Mouse (Mus musculus): ENCODE data around the gene Unc5b.

Gene Unc5b

DNA sequence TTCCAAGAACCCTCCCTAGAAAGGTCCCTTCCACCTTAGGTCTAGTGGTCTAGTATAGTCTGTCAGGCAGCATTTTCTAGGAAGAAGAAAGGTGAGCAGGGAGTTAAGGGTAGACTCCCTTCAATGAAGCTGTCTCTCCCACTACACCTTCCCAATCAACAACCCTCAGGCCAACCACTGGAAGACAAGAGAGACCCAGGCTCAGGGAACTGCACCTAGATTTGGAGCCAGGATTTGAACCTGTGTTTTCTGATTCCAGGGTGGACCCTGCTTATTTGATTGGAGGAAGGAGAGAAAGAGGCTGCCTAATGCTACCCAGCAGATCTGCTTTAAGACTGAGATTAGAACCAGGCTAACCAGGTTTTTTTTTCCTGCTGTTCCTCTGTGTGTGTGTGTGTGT is 10.1 kb downstream of the Unc5b start:
- no peak for DNase-seq (ENCODE audit: low spot score)

DNA sequence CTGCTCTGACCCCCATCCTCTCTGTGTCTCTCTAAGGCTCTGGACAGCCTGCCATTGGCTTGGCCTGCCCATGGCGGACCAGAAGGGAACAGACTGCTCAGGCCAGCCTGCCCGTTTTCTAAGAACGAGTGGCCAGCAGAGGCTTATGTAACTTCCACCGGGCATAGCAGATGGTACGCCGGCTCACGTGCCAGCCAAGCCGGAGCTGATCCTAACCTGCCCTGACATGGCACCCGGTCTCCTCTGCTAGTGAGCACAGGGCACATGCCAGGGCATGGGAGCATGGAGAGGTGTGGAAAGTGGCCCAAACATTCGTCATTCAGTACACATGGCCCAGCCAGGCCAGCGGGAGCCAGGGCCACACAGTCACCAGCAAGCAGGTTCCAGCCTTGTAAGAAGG is 10.8 kb downstream of the Unc5b start:
- no peak for DNase-seq (ENCODE audit: low spot score)

DNA sequence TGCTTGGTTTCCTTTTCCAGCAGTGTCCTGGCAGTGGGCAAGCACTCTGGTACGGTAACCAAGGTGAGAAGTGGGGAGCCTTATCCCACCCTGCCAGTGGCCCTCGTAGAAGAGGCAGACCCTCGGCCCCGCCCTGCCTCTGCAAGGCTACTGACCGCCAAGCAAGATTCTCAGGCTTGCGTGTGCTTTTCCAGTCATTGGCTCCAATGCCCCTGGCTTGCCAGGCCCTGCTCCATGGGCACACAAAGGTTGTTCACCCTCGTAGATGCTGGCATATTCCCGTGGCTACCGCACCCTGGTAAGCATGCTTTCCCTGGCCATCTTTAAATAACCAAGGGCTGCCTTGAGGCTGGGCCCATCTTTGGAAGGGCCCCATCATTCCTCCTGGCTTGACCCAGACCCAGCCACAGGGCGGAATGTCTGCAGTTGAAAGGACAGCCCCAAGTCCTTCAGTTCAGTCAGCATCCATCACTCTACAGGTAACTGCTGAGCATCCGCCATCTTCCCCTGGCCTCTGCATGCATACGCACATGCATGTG is 11.7 kb downstream of the Unc5b start:
- DNase-seq (ENCODE audit: low spot score), result no peak

DNA sequence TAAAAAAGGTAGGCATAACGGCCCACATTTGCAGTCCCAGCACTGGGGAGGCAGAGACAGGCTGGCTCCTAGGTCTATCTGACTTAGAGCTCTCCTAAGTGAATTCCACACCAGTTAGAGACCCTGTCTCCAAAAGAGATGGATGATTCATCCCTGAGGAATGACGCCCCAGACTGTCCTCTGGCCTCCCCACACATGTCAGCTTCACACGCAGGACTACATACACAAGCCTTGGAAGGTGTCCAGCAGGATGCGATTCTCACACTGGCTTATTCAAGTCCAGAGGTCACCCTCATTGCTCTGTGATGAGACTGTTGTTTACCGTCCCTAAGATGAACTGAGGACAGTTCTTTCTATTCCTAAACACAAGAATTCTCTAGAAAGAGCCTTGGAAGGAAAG is 12.2 kb downstream of the Unc5b start:
- DNase-seq (ENCODE audit: low spot score), result no peak

DNA sequence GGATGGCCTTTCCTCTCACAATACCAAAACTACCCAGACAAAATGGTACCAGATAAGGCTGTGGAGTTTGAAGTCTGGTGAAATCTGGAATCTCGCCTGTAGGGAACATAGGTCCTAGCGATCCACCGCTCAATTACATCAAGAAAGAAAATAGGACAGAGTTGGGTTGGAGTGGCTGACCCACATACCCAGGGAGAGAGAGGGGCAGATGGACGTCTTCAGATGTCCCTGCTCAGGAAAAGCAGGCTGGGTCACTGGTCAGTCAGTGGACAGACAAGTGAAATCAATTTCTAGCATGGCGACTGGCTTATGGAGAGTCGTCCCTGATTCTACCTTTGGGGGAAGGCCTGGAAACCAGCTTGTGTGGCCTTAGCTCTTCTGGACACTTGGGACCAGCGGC is 12.7 kb downstream of the Unc5b start:
- DNase-seq (ENCODE audit: low spot score), result no peak

DNA sequence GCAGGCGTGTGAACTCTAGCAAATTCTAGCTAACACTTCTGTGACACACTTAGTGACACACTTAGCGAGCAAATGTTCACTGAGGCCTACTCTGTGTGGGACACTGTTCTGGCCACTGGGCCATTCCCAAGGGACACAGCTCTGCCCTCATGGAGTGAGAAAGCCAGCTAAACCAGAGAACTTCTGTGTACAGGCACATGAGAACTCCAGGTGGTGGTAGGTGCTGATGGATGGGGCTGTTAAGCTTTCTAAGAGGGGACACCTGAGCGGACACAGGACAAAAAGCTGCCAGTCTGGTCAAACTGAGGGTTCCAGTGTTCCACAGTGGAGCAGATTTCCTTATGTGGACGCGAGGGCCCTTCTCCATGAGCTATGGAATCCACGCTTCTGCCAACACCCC is 13.5 kb downstream of the Unc5b start:
- DNase-seq (ENCODE audit: low spot score), result no peak

DNA sequence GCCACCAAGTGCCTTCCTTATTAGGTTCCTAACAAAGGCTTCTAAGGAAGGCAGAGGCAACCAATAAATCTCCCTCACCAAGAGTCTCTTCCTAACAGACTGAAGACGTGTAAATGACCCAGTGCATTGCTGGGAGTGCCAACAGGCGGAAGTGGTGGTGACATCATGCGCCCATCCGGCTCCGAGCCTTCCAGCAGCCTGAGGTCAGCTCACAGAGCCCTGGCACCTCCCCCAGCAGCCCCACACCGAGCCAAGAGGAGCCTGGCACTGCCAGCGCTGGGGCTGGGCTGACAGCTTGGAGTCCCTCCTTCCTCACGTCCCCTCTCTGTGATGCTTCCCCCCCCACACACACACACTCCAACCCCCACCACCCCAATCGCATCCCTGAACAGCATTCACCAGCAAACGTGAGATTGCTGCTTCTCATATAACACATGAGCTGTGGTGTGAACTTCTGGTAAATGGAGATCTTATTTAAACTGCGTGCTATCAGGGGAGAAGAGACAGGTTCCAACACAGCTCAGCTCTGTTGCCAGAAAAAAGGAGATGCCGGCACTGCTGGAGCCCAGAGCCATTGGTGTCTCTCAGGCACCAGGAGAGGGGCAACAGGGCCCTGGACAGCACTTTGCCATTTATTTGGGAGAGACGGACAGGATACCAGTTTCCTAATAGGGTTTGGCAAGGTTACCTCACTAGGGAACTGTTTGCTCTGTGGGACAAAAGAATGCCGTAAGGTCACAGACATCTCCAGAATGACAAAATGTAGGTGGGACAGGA is 14.3 kb downstream of the Unc5b start:
- DNase-seq (ENCODE audit: low spot score), result no peak

DNA sequence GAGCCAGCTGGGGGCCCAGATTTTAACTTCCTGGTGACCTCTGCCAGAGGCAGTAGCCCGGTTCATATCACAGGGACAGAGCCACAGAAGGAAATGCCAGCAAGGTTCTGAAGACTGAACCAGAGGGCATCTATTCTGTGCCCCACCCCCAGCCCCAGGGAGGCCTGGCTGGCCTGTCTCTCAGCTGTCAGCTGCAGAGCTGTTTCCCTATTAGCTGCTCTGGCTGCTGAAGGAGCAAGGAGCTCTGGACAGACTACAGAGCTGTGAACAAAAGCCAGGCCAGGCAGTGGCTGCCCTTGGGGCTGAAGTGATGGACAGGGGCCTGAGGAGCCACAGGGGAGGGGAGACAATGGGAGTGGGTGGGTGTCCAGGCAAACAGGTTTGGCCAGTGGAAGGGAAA is 15.5 kb downstream of the Unc5b start:
- peak; percentile 54 for DNase-seq (ENCODE audit: low spot score)

DNA sequence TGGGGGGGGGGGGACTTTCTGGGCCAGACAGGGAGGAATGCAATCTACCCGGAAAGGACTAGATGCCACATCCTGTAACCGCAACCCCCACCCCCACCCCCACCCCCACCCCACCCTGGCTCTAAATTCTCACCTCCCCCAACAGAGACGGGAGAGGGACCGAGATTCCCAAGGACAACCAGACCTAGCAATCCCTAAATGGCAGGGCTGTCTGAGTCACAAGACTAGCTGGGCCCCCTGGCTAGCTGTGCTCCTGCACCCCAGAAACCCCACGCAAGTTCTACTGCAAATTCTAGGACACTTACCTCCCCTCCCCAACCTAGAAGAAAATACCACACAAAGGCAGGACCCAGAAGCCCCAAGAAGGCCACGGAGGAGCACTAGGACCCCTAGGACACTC is 16.3 kb downstream of the Unc5b start:
- DNase-seq (ENCODE audit: low spot score), result no peak

DNA sequence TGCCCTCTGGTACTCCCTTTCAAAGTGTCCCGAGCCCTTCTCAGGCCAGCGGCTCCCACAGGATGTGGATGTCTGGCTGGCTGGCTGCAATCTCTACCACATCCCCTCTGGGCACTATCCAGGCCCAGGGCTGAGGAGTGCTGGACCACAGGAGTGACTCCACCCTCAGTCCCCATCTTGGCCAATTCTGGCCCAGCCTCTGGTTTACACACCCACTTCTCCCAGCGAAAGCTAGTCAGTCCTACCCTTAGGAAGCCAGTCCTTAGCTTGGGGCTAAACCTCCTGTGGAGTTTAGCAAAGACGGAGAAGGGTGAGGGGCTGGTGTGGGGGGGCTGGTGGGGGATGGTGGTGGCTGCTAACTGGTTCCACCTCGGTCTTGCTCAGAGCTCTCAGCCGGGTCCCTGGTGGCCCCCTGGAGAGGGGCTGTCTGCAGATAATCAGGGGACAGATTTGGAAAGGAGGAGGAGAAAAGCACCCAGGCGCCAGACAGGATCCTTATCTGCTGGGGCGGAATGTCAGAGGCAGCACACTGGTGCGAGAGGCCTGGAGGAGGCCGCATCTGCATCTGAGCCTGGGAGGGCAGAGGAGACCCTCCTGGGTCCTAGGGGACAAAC is 16.8 kb downstream of the Unc5b start:
- no peak for DNase-seq (ENCODE audit: low spot score)

DNA sequence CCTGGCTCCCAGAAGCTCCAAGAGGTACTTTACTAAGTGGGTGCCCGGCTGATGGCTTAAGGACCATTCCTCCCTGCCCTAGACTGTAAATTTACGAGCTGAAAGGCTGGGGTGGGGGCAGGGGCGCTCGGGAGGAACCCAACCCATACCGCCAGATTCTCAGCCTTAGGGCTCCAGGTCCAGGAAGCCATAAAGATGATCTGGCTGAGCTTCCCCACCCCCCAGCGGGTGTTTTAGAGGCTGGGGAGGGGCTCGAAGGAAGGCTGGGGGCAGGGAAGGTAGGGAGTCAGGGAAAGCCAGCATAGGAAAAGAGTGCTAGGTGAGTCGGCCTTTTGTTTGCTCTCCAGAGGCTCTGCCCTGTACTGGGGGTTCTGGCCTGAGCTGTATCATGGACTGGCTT is 17.8 kb downstream of the Unc5b start:
- DNase-seq (ENCODE audit: low spot score), result no peak

DNA sequence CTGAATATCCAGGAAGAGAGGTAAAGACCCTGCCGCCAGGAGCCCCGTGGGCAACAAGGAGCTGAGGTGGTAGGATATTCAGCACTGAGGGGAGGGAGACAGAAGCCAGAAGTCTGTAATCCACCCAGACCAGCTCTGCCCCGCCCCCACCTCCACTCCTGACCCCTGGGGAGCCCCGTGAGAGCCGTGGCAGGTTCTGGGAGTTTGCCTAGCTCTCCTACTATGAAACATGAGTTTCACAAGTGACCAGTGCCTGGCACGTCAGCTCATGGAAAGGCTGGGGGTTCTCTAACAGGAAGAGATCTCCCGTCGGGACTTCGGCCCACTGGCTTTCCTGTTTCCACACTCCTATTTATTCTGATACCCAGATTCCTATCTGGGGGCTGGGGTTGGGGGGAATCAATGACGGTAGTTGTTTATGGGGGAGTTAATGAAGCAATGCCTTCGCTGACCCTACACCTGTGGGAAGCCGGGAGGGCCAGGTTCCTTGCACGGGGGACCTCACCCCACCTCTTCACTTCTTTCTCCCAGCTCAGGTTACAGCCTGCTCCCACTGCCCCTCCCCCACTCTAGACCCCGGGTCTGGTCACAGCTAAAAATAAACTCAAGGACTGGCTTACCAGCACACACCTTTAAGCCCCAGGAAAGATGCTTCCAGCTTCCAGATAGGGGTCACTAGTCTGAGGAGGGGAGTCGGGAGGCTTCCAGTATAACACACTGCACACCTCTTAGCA is 19.4 kb downstream of the Unc5b start:
- DNase-seq (ENCODE audit: low spot score), result no peak

DNA sequence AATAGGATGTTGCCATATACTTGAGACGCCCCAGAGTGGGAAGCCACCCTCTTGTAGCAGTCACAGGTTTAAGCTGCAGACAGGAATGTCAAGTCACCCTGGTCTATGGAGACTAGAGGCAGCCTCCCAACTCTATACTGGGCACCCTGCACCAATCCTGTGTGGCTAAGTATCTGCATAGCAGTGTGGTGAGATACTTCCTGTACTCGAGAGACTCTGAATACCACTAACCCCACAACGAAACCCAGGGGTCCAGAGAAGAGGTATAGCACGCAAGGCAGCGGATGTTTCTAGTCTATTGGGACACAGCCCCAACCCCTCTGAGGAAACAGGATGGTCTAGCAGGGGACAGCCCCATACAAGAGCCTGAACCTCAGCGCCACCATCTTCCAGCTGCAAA is 22.9 kb downstream of the Unc5b start:
- no peak for DNase-seq (ENCODE audit: low spot score)

DNA sequence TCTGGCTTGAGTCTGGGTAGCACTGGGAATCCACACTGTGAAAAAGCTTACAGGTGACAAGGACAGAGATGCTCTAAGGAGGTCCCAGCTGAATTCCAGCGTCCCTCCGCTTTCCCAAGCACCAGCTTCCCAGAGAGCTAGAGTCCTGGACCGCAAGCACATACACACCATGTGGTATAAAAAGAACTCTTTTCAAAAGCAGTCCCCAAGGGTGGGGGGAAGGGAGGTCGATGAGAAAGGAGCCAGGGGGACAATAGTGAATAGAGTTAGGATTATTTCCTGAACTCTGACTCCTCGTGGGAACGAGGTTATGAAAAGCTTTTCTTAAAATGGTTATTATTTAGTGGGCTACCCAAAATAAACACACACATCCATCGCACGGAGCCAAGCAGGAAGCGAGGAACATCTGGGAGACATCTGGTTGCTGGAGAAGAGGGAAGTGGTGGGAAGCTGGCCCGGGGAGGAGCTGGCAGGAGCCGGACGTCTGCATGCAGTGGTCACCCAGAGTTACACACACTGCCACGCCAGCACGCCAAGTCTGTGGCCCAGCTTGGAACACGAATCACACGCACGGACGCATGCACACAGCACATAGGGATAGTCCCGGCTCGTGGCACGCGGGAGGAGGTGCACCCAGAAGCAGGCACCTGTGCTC is 23.7 kb downstream of the Unc5b start:
- DNase-seq (ENCODE audit: low spot score), result no peak

DNA sequence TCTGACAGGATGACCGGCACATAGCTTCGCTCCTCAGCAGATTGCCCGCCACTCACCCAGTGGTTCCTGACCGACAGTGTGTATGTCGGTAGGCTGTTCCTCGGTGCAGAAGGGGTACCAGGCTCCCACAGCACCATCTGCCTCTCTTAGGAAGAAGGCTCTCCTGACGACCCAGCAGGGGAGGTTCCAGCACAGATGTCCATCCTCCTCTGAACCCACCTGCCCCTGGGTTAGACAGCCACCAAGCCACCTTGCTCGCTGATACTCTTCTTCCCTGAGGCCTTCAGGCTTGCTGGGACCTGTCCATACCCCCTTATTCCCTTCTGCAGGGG is 25.2 kb downstream of the Unc5b start:
- DNase-seq (ENCODE audit: low spot score), result no peak

DNA sequence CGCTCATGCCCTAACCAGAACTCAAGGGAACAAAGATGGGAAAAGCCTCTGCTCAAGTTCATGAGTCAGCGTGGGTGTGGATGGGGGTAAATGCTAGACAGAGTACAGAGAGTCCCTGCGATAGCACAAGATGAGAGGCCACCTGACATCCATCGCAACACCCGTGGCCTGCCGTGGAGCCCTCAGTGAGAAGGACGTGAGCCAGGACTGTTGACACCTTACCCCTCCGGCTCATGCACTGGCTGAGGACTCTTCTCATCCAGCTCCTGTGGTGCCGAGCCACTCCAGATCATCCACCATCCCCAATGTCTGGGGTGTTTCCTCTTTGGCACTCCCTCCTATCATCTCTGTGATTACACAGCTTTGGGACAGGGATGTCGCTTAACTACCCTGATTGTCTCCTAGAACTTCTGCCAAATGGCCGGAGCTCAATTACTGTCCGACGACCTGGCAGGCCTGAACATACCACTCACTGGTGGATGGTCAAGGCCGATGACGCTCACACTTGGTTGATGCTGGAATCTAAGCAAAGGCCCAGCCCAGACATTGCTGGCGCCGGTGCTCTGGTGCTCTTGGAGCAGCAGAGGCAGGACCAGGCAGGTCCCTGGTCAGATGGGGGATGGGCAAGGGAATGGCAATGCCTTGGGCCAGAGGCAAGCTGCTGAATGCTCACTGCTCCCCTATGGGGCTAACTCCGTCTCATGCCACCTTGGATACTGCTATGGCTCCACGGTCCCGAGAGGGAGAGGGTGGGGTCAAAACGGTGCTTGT is 25.8 kb downstream of the Unc5b start:
- no peak for DNase-seq (ENCODE audit: low spot score)

DNA sequence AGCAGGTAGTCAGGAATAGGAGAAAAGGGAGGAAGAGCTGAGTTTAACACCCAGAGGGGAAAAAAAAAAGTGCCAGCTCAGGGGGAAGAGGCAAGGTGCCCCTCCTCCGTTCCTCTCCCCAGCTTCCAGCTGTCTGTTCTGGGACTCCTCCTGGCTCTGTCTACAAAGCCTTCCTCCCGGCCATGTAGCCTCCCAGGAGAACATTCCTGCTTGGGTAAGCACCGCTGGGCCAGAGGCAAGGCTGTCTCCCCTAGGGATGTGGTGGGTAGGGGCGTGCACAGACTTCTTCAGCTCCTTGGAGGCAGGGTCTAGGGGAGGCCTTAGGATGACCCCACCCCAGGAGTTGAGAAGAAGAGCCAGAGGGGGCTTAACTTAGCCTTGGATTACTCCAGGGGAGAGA is 26.5 kb downstream of the Unc5b start:
- no peak for DNase-seq (ENCODE audit: low spot score)

DNA sequence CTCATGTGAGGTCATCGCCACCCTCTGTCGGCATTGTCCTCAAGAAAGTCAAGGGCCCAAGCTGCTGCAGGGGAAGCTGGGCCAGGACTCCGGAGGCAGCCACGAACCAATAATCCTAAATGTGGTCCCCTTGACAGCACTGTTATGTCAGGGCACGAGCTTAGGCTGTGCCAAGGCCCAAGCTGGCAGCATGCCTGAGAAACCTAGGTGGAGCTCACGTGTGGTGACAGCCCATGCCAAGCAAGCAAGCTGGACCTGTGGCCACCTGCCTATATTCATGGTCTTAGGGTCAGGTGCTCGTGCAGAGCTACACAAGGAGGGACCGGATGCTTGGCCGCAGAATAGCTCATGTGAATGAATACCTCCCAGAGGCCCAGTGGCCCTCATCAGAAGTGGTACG is 27.4 kb downstream of the Unc5b start:
- DNase-seq (ENCODE audit: low spot score), result no peak

DNA sequence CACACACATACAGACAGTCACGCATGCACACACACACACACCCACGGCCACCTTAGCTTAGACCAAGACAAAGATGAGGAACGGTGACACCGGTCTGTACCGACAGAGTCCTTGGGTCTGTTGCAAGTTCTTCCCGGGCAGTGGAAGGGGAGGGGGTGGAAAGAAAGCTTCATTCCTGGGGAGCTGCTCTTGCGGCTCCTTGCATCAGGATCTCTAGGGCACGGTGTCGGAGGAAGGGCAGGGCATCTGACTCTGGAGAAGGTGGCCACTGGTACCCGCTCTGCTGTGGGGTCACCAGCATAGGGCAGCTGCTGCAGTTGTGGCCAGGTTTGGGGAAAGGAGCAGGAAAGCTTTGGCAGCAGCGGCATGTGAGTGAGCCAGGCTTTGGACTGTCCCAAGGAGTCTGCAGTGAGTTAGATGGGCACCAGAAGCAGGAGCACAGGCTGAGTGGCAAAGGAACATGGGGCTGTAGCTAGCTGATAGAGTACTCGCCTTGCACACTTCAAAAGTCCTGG is 29.4 kb downstream of the Unc5b start:
- DNase-seq (ENCODE audit: low spot score), result no peak

DNA sequence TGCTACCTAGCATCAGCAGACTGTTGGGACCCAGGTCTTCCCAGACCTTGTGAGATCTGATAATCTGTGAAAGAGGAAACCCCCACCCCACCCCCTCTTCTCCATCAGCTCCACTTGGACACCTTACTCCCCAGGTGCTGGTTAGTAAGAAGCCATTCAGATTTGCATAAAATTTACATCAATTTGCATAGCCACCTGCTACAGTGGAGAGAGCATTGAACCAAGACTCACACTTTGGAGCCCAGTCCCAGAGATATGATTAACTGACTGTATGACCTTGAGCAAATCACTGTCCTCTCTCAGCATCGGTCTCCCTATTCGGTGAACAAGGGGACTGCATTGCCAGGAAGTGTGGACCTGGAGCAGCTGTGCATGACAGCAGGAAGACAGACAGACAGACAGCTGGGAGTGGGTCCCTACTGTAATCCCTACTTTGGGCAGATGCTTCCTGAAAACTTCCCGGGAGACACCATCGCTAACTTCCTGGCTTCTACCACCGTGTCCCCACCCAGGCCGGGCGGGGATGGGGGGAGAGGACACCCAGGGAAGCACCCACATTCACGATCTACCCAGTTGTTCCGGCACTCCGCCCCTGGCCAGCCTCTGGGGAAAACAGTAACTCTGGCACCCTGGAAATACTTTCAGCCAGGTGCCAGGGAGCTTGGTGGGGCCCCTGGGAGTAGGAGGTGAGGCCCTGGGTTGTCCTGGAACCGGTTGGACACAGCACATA is 30.0 kb downstream of the Unc5b start:
- DNase-seq (ENCODE audit: low spot score), result no peak
